Mouse (Mus musculus) forebrain, embryonic 16.5 days (tissue): ENCODE data around the gene Rai1. TPM values are rescaled to one million over a fixed set of nuclear protein-coding genes. Genes with fewer than 3 reads are reported as not detected.

ENCODE experiments used
- ATAC-seq: fragments of 200-750 bp; cut with Nextera tagmentation; 2 replicates; pipeline ENCODE4 v1.8.0; 2017; ENCODE audit warnings: mild to moderate bottlenecking, moderate library complexity
- H3K27ac ChIP-seq: fragments of 300-500 bp; sonication (generic); 2 replicates; pipeline ENCODE4 v1.5.1; 2014; ENCODE audit warnings: low read length, control low read depth
- H3K27me3 ChIP-seq: fragments of 300-500 bp; sonication (generic); replicated peaks from 2 replicates; pipeline ENCODE4 v1.6.1; 2014; ENCODE audit warnings: low read length; ENCODE audit not compliant: control insufficient read depth, insufficient read depth
- H3K36me3 ChIP-seq: fragments of 300-500 bp; sonication (generic); 2 replicates; pipeline ENCODE4 v1.6.1; 2014; ENCODE audit not compliant: control insufficient read depth, insufficient read depth
- H3K4me1 ChIP-seq: fragments of 300-500 bp; sonication (generic); replicated peaks from 2 replicates; pipeline ENCODE4 v1.6.1; 2014; ENCODE audit warnings: low read length; ENCODE audit not compliant: control insufficient read depth, insufficient read depth
- H3K4me2 ChIP-seq: fragments of 300-500 bp; sonication (generic); 2 replicates; pipeline ENCODE4 v1.6.1; 2014; ENCODE audit warnings: mild to moderate bottlenecking, low read length, control low read depth
- H3K4me3 ChIP-seq: fragments of 300-500 bp; sonication (generic); replicated peaks from 2 replicates; pipeline ENCODE4 v1.5.1; 2014; ENCODE audit warnings: mild to moderate bottlenecking, low read length, control low read depth
- H3K9ac ChIP-seq: fragments of 300-500 bp; sonication (generic); replicated peaks from 2 replicates; pipeline ENCODE4 v1.6.1; 2014; ENCODE audit warnings: low read depth, low read length, control low read depth
- H3K9me3 ChIP-seq: fragments of 300-500 bp; sonication (generic); 2 replicates; pipeline ENCODE4 v1.6.1; 2016; ENCODE audit warnings: low read length; ENCODE audit not compliant: control insufficient read depth
- WGBS: fragments of 180-500 bp; shearing (Covaris S2); extraction: QIAGEN DNeasy Blood & Tissue Kit; methylation state at CpG from one replicate; pipeline ENCODE4 v1.1.7; 2014; 5-methylcytosine and 5-hydroxymethylcytosine counted together
- polyA plus RNA-seq: library from polyadenylated mRNA; unstranded; fragments of >200 nt; fragmentation: Nextera tagmentation; extraction: Ambion mirVana; gene quantifications from 2 replicates; pipeline ENCODE4 v1.2.1, GENCODE M21; 2015

Rai1 gene
- polyA plus RNA-seq, 1 experiment from 2014 or later, result 30.3 TPM

- no peak for ATAC-seq
- Histone ChIP-seq H3K9me3 (no peaks in the 10 kb centered on the region), H3K27ac (no peak overlapping the region; the same call in 1 of the 2 replicates), H3K4me2 (no peak overlapping the region), H3K36me3 (no peaks in the 10 kb centered on the region), H3K4me1 (peaks cover 51% of the 10 kb centered on the region), H3K9ac (no peak overlapping the region), H3K4me3 (no peak overlapping the region), H3K27me3 (no peaks in the 10 kb centered on the region)
- 100% methylated on average over 1 of the region's 1 CpGs for WGBS
These were observed 57.7 kb downstream of the Rai1 start for GRCm38 (mm10) chr11:60162547-60162946.

- H3K4me3 ChIP-seq, result no peak overlapping the region
- no peak overlapping the region for H3K27ac ChIP-seq
- H3K36me3 ChIP-seq, result no peaks in the 10 kb centered on the region
- peaks cover 52% of the 10 kb centered on the region for H3K4me1 ChIP-seq
- no peak overlapping the region for H3K4me2 ChIP-seq
- no peaks in the 10 kb centered on the region for H3K27me3 ChIP-seq
- no peak overlapping the region for H3K9ac ChIP-seq
- WGBS, result 94% methylated on average over 4 of the region's 4 CpGs
- no peaks in the 10 kb centered on the region for H3K9me3 ChIP-seq
- ATAC-seq, result no peak
These were observed 58.5 kb downstream of the Rai1 start for GRCm38 (mm10) chr11:60163362-60163761.

- no peaks in the 10 kb centered on the region for H3K27me3 ChIP-seq
- 76% methylated on average over 6 of the region's 6 CpGs for WGBS
- peaks cover 60% of the 10 kb centered on the region for H3K4me1 ChIP-seq
- H3K9ac ChIP-seq, result no peak overlapping the region
- no peak overlapping the region for H3K4me3 ChIP-seq
- H3K4me2 ChIP-seq, result no peak overlapping the region
- no peaks in the 10 kb centered on the region for H3K9me3 ChIP-seq
- H3K27ac ChIP-seq, result 0 out of 2 replicates have a peak overlapping the region, but pooled peaks have one; percentile 10
- ATAC-seq, result no peak
- H3K36me3 ChIP-seq, result no peaks in the 10 kb centered on the region
These were observed 59.6 kb downstream of the Rai1 start for GRCm38 (mm10) chr11:60164450-60164849.

- Histone ChIP-seq H3K4me1 (peaks cover 60% of the 10 kb centered on the region), H3K4me2 (no peak overlapping the region), H3K4me3 (no peak overlapping the region), H3K27ac (no peak overlapping the region), H3K36me3 (no peaks in the 10 kb centered on the region), H3K9ac (no peak overlapping the region), H3K9me3 (no peaks in the 10 kb centered on the region), H3K27me3 (no peaks in the 10 kb centered on the region)
- WGBS, result 37% methylated on average over 5 of the region's 5 CpGs
- no peak for ATAC-seq
These were observed 60.3 kb downstream of the Rai1 start for GRCm38 (mm10) chr11:60165076-60165475.

GRCm38 (mm10) chr11:60168780-60169179 lies 64.0 kb downstream of the Rai1 start:
- H3K4me3 ChIP-seq, result no peak overlapping the region
- H3K9me3 ChIP-seq, result no peaks in the 10 kb centered on the region
- peak overlapping the region; percentile 51 for H3K27ac ChIP-seq
- no peaks in the 10 kb centered on the region for H3K36me3 ChIP-seq
- no peak for ATAC-seq
- H3K27me3 ChIP-seq, result no peaks in the 10 kb centered on the region
- 21% methylated on average over 9 of the region's 9 CpGs for whole genome bisulfite sequencing
- H3K4me1 ChIP-seq, result peaks cover 42% of the 10 kb centered on the region
- H3K4me2 ChIP-seq, result peak overlapping the region; percentile 3; the same call in 1 of the 2 replicates
- 0 out of 2 replicates have a peak overlapping the region, but pooled peaks have one; percentile 14 for H3K9ac ChIP-seq

GRCm38 (mm10) chr11:60172074-60172473 lies 67.3 kb downstream of the Rai1 start:
- WGBS, result 89% methylated on average over 3 of the region's 3 CpGs
- Histone ChIP-seq H3K9ac (no peak overlapping the region), H3K27me3 (no peaks in the 10 kb centered on the region), H3K4me3 (no peak overlapping the region), H3K27ac (no peak overlapping the region), H3K9me3 (no peaks in the 10 kb centered on the region), H3K36me3 (no peaks in the 10 kb centered on the region), H3K4me1 (peaks cover 43% of the 10 kb centered on the region), H3K4me2 (no peak overlapping the region)
- no peak for ATAC-seq

GRCm38 (mm10) chr11:60173606-60174184 lies 68.9 kb downstream of the Rai1 start:
- peaks cover 47% of the 10 kb centered on the region for H3K4me1 ChIP-seq
- H3K27ac ChIP-seq, result no peak overlapping the region; the same call in 1 of the 2 replicates
- no peaks in the 10 kb centered on the region for H3K27me3 ChIP-seq
- H3K9ac ChIP-seq, result no peak overlapping the region
- no peak for ATAC-seq
- no peak overlapping the region for H3K4me2 ChIP-seq
- no peak overlapping the region for H3K4me3 ChIP-seq
- WGBS, result 51% methylated on average over 10 of the region's 10 CpGs
- H3K36me3 ChIP-seq, result no peaks in the 10 kb centered on the region
- H3K9me3 ChIP-seq, result no peaks in the 10 kb centered on the region

- peak overlapping the region; percentile 87 for H3K9ac ChIP-seq
- H3K4me1 ChIP-seq, result peaks cover 48% of the 10 kb centered on the region
- H3K9me3 ChIP-seq, result no peaks in the 10 kb centered on the region
- H3K36me3 ChIP-seq, result no peaks in the 10 kb centered on the region
- no peaks in the 10 kb centered on the region for H3K27me3 ChIP-seq
- H3K4me3 ChIP-seq, result peak overlapping the region; percentile 73
- H3K4me2 ChIP-seq, result peak overlapping the region; percentile 87
- WGBS, result 0% methylated on average over 54 of the region's 66 CpGs
- H3K27ac ChIP-seq, result peak overlapping the region; percentile 100
- ATAC-seq, result peak; percentile 44
These were observed 70.8 kb downstream of the Rai1 start for GRCm38 (mm10) chr11:60175371-60176181.

- peak overlapping the region; percentile 87 for H3K4me2 ChIP-seq
- peak; percentile 35 for ATAC-seq
- H3K4me1 ChIP-seq, result peaks cover 56% of the 10 kb centered on the region
- H3K27me3 ChIP-seq, result no peaks in the 10 kb centered on the region
- peak overlapping the region; percentile 73 for H3K4me3 ChIP-seq
- under 1% methylated on average over 69 of the region's 71 CpGs for WGBS
- H3K9me3 ChIP-seq, result no peaks in the 10 kb centered on the region
- H3K27ac ChIP-seq, result peak overlapping the region; percentile 100
- no peaks in the 10 kb centered on the region for H3K36me3 ChIP-seq
- peak overlapping the region; percentile 87 for H3K9ac ChIP-seq
These were observed 71.6 kb downstream of the Rai1 start for GRCm38 (mm10) chr11:60176182-60176974.
